Mouse (Mus musculus) large intestine, adult 2 months (tissue): ENCODE results near the gene Gclm. TPM values are rescaled to one million over a fixed set of nuclear protein-coding genes. Genes with fewer than 3 reads are reported as not detected.
"Not testable (repeated sequence)": the region's sequence is repeated elsewhere in the genome, so short reads cannot be mapped to it uniquely, and the experiment has no call there.

ENCODE experiments used
- DNase-seq: peaks from one replicate; pipeline ENCODE4 v3.0.0-alpha.2; 2012; ENCODE audit warnings: low read depth, low spot score
- WGBS: fragments of 180-500 bp; shearing (Covaris S2); methylation state at CpG from one replicate; pipeline ENCODE4 v1.1.7; 2018; 5-methylcytosine and 5-hydroxymethylcytosine counted together
- polyA plus RNA-seq: library from polyadenylated mRNA; depleted of rRNA; stranded (reverse); fragments of >200 nt; gene quantifications from 2 replicates; pipeline ENCODE4 v1.2.3, GENCODE M21; 2012

The Gclm gene
- polyA plus RNA-seq, 1 experiment = 45.9 TPM

DNA sequence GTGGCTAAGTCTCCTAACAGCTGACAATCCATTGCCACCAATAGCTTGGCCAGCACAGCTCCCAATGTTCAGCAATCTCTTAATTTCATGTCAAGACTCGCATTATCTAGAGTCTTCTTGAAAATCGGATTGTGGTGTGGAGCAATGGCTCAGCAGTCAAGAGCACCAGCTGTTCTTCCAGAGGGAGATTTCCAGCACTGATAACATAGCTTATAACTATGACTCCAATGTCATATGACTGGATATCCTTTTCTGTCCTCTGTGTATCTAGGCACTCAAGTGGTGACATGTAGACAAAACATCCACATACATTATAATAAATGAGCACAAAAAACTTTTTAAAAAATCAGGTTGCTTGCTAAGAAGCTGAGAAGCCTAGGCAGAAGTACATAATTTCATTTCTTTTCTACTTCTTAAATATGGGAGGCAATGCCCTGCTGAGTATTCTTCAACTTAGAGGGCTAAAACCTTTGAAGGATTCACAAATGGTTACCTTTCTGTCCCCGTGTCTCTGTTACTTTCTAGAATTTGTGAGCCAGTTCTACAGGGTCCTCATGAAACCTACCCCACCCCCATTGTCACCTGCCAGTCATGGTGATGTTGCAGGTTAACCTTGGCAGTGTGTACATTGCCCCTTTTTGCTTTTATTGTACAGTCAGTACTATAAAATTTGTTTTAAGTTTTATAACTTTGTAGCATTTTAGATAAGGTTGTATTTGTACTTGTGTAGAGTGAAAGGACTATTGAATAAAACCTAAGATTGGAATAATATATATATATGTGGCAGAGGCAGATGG is 23.9 kb upstream of the Gclm start:
- no peak for DNase-seq
- WGBS = 33% methylated on average over 3 of the region's 3 CpGs

DNA sequence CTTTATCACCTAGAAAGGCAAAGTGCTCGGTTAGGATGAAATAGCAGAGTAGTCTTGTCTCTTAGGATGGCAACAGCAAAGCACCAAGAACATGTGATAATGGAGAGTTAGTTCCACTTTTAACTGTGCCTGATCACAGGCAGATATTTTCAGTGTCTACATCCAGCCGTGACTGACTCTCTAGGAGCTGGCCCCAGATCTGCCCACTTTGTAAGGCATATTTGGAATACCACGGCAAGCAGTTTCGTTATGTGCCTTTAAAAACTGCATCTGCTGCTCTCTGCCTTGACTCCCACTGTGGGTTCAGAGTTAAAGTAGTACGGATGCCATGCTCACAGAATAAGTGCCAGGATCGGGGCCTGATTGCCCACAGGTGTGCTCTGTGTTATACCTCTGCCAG is 18.4 kb upstream of the Gclm start:
- WGBS = 30% methylated on average over 6 of the region's 6 CpGs
- not testable (repeated sequence) for DNase-seq

DNA sequence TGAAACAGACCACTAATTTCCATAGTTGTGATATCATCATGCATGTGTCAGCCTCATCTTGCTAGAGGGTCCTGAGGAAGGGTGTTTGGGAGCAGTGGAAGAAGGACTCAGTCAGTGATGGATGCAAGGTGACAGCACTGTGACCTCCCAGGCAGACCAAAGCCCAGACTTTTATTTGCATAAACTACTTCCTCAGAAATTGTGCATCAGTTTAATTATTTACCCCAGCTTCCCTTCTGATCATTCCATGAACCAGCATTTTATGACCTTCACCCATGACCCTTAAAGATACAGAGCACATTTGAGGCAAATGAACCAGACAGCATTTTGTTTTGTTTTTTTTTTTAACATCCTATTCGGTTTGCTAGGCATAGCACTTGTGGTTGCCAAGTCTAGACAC is 9.6 kb upstream of the Gclm start:
- WGBS = 11% methylated on average over 1 of the region's 1 CpGs
- no peak for DNase-seq

GRCm38 (mm10) chr3:122242876-122243275 is 2.5 kb upstream of the Gclm start:
- 38% methylated on average over 6 of the region's 6 CpGs for WGBS
- no peak for DNase-seq

DNA sequence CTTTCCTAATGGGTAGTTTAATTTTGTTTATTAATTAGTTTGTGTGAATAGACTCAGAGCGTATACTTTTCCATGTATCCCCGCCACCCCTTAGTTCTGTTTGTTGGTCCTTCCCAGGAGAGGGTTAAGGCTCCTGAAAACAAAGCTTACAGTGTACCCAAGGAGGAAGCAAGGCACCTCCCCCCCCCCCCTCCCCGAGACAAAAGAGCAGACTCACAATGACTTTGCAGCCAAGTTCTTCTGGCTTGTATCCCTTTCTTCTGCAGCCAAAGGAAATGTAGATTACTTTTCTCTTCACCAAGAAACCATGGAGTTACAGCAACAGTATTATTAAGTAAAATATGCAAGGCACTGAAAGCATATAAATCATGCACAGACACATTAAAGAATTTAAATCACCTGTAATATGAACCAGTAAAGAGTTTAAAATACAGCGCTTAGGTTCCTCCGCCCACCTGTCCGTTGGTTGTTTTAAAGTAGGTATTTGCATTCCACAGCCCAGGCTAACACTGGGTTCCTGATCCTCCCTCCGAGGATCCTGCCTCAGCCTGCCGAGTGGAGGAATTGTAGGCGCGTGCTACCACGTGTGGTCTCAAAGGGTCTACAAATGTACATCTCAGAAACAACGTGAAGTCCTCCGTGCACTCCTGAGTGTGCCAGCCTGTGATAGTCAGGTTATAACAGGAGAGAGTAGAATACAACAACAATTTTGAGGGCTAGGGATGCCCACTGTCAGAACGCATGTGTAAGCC is 1.8 kb upstream of the Gclm start:
- no peak for DNase-seq
- WGBS = 21% methylated on average over 14 of the region's 14 CpGs

GRCm38 (mm10) chr3:122244759-122245158 is 598 bp upstream of the Gclm start:
- 12% methylated on average over 6 of the region's 6 CpGs for WGBS
- DNase-seq = no peak

GRCm38 (mm10) chr3:122245878-122246332 is 548 bp downstream of the Gclm start:
- DNase-seq = no peak
- WGBS = under 1% methylated on average over 50 of the region's 50 CpGs

DNA sequence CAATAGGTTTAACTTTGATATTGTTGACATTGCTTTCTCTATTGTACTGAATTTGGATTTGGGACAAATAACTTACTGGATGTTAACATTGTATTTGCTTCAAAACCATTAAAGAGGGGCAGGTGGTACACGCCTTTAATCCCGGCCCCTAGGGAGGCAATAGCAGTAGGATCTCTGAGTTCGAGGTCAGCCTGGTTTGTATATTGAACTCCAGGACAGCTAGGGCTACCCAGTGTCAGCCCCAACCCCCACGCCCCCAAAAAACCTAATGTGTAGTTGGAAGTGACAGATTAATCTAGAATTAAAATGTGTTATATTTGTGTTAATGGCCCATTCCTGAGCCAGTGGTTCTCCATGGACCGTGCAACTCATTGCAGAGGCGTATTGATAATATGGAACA is 1.0 kb downstream of the Gclm start:
- DNase-seq = no peak
- WGBS = 15% methylated on average over 6 of the region's 6 CpGs

DNA sequence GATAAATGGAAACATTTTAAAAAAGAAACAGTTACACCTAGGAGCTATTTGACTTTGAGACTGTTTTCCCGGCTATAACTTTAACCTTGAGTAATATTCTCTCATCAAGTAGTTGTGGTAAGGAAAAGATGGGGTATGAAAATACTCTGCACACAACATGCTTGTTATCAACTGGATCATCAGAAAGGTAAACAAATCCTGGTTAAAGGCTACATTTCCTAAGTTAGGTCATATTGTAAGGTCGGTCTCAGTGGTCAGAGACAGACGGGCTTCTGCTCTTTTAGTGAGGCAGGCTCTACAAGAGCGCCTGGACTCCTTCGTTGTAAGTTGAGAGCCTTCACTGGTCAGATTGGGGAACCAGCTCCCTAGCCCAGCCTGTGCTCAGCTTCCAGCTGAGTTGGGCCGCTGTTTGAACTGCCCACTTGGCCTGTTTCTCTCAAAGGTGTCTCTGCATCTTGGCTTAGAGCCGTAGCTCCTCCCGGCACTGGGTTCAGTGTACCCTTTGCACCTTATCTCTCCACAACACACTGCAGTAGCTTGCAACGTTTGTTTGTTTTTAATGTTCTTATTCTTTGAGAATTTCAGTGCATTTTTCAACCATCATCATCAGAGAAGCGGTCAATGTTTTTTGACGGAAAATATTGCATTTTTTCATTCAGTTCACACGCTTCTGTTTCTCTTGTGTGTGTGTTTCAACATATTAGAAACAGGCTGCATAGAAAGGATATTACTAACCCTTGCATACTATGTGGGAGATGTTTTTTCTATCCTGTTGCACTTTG is 1.8 kb downstream of the Gclm start:
- WGBS = 29% methylated on average over 12 of the region's 12 CpGs
- no peak for DNase-seq

GRCm38 (mm10) chr3:122247768-122248100 is 2.4 kb downstream of the Gclm start:
- no peak for DNase-seq
- WGBS = 89% methylated on average over 2 of the region's 2 CpGs

- 51% methylated on average over 3 of the region's 3 CpGs for WGBS
- no peak for DNase-seq
These were observed 7.3 kb downstream of the Gclm start for GRCm38 (mm10) chr3:122252466-122253253.

DNA sequence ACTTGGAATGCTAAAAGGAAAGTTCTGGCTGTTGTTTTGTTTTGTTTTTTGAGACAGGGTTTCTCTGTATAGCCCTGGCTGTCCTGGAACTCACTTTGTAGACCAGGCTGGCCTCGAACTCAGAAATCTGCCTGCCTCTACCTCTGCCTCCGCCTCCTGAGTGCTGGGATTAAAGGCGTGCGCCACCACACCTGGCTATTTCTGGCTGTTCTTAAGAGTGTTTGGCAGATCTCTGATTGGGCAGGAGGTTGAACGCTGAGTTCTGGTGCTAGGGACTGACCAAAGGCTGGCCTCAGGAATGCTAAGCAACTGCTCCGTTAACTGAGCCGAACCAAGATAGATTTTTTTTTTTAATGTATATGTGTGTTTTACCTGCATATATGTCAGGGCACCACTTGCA is 8.7 kb downstream of the Gclm start:
- 81% methylated on average over 7 of the region's 7 CpGs for WGBS
- not testable (repeated sequence) for DNase-seq

- WGBS = 70% methylated on average over 5 of the region's 5 CpGs
These were observed 24.6 kb downstream of the Gclm start for GRCm38 (mm10) chr3:122269986-122270385.

GRCm38 (mm10) chr3:122272565-122272964 is 27.2 kb downstream of the Gclm start:
- 60% methylated on average over 1 of the region's 1 CpGs for WGBS
- DNase-seq = not testable (repeated sequence)

More at GRCm38 (mm10) chr3:122269986-122270385, 24.6 kb downstream of the Gclm start:
- no peak for DNase-seq

GRCm38 (mm10) chr3:122273407-122274240 is 28.3 kb downstream of the Gclm start:
- DNase-seq = no peak
- 8% methylated on average over 20 of the region's 20 CpGs for whole genome bisulfite sequencing

GRCm38 (mm10) chr3:122274241-122275024 is 29.1 kb downstream of the Gclm start, which contains the start of gene Dnttip2:
TSS of gene Dnttip2 (plus strand) at chr3:122274388.
- under 1% methylated on average over 57 of the region's 57 CpGs for WGBS

DNA sequence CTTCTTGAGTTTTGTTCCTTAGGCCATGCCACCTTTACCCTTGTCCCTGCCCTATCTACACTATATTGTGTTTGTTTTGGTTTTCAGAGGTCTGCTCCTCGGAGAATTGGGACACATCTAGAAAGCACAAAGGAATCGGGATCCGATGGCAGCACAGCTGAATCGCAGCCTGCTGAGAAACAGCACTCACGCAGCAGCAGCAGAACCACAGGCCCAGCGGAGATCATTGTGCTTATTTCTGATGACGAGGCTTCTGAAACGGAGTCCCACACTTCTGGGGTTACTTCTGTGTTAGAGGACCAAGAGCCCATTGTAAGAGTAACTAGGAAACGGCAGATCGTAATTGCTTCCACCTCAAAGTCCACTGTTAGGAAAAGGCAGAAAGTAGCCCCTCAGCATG is 29.8 kb downstream of the Gclm start:
- WGBS = 63% methylated on average over 10 of the region's 10 CpGs

More at GRCm38 (mm10) chr3:122274241-122275024, 29.1 kb downstream of the Gclm start, which contains the start of gene Dnttip2:
- DNase-seq = no peak

GRCm38 (mm10) chr3:122287195-122287594 is 41.8 kb downstream of the Gclm start:
- WGBS = 65% methylated on average over 5 of the region's 5 CpGs

More for the DNA sequence above, 29.8 kb downstream of the Gclm start:
- no peak for DNase-seq

More at GRCm38 (mm10) chr3:122287195-122287594, 41.8 kb downstream of the Gclm start:
- no peak for DNase-seq
